Mouse (Mus musculus): ENCODE data around the gene Vps35.
A peak's percentile ranks its signal among the peaks of the same experiment; 100 is the strongest.

Gene Vps35

DNA sequence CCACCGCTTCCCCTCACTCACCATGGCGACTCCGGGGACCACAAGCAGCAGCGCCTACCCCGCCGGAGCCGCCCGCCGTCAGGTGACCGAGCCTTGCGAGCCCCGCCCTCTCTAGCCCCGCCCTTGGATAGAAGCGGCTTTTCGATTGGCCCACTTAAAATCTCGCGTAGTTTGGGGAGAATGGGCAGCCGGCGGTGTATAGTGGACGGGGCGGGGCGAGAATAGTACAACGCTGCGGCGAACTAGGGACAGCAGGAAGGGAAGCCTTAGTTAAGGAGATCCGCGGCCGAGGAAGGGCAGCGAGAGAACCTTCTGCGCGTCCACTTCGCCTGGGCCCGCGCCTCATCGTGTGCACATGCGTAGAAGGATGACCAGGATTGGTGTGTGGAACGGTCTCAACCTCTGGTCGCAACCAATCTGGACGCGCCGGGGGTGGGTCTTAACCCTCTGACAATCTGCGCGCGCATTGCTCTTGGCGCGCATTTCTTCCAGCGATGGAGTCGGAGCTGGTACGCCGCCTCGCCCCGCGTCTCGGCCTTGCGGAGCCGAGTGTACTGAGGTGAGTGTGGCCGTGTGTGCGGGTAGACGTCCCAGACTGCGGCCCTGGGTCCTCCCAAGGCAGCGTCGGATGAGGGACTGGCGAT, at the start of gene Vps35, which contains the start of gene Orc6:
Gene Vps35, minus strand, starts transcription at position 369 of the 644 bp plus-strand sequence.
Gene Orc6, plus strand, starts transcription at position 199 of the 644 bp plus-strand sequence.
- peak; percentile 95 to 97 for DNase-seq

DNA sequence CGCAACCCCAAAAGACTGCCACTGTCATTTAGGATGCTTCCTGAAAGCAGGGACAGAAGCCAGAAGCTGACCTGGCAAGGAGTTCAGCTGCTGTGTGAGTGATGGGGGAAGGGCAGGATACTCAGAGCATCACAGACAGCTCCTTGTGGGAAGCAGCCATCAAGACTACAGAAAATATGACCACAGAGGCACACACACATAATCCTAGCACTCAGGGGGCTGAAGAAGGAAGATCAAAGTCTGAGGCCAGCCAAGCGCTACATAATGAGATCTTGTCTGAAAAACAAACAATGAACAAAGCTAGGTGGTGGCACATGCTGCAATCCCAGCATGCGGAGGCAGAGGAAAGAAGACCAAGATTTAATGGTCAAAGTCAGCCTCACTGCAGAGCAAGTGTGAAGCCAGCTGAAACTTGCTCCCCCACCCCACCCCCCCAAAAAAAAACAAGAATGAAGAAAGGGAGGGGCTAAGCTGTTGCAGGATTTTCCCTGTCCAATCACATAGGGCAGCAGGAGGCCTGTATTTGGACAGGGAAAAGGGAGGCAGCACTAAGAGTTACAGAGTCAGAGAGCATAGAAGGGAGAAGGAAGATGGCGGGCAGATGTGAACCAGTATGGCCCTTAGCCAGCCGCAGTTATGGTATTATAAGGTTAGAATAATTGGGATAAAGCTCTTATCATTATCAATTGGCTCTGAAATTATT, 40.4 kb upstream of the Vps35 start:
- no peak for DNase-seq

DNA sequence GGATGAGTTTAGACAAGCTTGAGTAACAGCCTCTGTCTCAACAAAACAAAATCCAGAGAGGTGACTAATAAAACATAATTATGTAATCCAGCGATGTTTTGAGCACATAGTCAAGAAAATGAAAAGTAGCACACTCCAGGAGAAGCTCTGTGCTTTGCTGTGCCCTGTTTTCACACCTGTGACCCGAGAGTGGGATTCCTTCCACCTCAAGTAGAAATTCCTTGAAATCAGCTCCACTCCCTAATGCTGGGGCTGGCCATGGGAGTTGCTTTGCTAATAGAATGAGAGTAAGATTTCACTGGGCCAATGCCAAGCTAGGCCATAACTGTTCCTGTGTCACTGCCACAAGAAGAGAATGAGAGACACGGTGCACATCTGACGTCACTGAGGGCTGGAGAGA, 38.1 kb upstream of the Vps35 start:
- peak in 1 of 2 experiments; percentile 31 for DNase-seq

DNA sequence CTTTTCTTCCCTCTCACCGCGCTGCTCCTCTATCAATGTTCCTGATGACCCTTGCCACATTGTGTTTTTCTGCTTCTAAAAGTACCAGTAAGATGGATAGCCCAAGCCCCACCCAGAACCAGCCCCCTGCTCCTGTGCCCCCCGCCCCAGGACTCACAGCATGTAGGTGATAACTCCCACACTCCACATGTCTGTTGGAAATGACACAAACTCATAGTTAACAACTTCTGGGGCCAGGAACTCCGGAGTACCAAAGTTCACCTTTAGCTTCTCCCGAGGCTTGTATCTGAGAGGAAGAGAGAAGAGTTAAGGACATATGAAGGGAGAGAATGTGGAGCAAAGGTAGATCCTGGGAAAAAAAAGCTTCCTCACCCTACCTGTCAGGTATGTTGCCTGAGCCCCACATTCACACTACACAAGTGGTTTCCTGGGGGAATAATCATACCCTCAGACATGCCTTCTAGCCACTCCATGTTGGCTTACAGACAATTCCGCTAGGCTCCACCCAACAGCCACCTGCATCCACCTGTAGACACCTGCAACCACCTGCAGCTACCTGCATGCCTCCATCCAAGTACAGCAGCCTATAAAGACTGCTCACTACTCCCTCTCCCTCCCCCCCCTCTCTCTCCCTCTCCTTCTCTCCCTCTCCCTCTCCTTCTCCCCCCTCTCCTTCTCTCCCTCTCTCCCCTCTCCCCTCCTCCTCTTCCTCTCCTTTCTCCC, 36.8 kb upstream of the Vps35 start:
- DNase-seq: peak in 1 of 2 experiments; percentile 10

DNA sequence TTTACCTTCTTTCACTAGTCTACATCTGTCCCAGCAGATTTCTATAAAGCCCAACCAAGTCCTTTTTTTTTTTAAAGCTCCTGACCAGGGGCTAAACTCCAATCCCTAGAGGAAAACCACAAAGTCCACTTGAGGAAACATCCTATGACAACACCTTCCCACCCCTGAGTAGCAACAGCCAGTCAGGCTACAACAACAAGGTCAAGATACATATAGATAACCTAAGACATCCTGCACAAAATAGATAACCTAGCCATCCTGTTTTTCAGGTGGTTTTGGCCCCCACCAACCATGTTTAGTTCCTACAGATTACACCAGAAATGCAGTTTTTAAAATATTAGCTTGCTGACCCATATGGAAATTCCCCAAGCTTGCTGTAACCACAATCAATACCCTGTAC, 35.5 kb upstream of the Vps35 start:
- DNase-seq: no peak

DNA sequence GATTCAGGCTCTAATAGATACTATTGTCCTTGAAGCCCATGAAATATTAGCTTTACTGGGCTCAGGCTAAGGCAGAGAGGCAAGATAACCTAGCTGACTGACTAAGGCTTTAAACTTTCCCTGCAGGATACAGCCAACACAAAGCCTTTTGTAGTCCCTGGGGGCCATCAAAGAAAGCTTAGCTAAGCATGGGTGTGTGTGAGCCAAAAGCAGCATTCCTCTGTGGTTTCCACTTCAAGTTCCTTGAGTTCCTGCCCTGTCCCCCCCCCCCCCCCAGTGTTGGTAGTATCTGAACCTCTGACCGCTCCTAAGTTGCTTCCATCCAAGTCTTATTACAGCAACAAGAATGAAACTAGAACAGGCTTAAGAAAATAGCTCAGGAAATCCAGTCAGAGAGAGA, 29.9 kb upstream of the Vps35 start:
- peak in 1 of 2 experiments; percentile 17 for DNase-seq

DNA sequence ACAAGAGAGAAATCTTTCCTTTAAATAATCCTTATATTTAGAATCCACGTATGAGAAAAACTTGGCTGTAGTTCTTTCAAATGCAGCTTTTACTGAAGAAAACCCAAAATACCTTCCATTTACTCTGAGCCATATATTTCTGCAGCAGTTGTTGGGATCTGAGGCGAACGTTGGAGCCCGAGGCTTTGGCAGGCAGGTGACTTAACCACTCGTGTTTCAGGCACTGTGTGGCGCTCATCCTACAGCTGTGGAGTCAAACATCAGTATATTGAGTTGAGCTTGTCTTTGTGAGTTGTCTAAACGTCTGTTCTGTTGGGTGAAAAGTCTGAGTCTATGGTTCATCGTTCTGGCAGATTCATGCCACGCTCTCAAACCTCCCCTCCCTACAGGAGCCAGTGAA, 27.4 kb upstream of the Vps35 start:
- no peak for DNase-seq

DNA sequence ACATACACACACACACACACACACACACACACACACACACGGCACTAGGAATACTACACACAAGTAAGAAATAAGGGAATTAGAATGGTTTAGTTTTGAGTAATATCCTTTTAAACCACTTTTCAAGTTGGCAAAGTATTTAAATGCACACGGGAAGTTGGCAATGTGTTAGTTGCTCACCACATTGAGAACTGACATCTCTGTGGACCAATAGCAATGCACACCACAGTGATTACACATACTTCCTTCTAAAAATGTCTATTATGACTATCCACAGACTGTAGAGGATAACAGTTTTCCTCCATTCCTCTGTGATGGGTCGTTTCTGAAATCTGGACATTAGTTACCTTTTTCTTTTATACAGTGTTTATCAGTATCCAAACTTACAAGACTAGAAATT, 23.5 kb upstream of the Vps35 start:
- no peak for DNase-seq

DNA sequence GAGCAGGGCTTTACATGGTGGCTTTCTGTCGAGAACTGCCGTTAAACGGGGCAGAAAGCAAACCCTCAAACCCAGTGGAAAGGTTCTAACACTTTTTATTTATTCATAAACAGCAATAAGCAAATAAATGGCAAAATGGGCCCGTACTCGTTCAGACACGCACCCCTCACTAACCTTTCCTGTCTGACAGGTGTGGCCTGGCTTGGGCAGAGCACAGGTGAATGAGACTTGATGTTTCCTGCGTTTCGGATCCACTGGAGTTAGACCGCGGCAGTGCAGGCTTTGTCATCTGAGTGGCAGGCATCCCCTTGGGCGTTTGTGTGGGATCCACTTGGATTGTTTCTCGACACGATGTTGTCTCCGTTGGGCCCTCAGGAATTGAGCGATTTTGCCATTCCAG, 22.4 kb upstream of the Vps35 start:
- peak in 1 of 2 experiments; percentile 4 for DNase-seq

DNA sequence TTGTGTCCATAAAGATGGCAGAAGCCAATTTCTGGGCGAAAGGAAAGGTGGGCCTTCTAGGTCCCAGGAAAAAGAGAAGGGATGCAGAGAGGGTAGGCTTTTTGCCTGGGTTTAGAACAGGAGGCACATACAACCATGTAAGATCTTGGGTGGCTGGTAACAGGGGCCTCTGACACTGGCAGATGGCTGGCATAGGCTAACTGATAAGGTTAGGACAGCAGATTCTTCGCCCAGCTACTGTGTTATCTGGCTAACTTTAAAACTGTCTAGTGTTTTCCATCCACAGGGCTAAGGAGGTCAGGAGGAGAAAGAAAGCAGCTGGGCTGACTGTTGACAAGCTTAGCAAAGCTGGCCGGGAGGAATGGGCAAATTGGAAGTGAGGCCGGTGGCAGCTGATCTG, 18.9 kb upstream of the Vps35 start:
- no peak for DNase-seq

DNA sequence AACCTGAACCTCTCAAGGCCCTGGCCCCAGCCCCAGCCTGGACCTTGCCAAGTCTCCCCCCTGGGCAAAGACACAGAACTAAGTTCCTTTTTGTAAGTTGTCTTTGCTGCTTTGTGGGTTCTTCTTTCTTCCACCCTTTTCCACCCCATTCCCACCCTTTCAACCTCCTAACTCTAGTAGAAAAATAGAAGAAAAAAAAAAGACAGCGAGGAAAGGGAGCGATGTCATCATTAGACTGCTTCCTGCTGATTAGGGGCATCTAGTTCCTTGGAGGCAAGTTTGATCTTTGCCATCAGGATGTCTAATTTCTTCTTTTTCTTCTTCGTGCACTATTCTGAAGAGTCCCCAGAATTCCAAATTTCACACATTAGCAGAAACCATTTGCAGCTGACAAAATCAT, 13.4 kb upstream of the Vps35 start:
- DNase-seq: no peak

DNA sequence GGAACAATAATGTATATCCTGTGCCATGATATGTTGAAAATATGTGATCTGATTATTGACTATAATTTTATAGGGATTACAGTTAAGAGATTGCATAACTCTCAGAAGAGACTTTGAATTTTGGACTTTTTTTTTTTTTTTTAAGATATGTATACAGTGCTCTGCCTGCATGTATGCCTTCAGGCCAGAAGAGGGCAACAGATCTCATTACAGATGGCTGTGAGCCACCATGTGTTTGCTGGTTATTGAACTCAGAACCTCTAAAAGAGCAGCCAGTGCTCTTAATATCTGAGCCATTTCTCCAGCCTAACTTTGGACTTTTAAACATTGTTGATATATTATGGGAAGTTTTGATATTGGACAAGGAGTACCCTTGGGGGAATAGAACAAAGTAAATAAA, 12.1 kb upstream of the Vps35 start:
- DNase-seq: peak; percentile 12 to 42

DNA sequence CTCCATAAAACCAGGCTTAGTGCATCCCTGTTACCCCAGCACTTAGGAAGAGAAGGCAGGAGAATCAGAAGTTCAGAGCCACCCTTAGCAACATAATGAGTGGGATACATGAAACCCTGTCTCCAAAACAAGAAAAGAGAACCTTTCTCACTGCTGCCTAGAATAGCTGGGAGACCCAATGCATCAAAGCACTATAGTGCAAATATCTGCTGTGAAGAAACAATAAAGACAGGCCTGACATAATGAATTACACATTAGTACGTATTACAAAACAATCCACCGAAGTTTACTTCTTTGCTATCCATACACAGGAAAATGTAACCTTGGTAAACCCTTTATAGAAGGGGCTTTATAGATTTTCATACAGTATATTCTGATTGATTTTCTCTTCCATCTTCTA, 9.0 kb upstream of the Vps35 start:
- no peak for DNase-seq

DNA sequence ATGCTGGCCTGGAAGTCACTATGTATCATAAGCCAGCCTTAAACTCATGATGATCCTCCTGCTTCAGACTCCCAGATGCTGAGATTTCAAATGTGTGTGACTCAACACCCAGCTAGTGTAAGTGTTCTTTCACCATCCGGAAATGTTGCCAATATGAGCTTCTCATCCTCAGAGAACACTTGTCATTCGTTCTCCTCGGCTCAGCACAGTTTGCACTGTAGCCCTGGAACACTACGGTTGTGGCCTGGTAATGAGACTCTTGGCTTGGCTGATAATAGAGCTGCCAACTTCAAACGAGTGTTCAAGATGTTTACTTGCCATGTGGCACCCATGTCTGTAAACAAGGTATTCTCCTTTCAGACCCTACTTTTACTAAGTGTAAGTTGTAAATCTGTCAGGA, 3.9 kb upstream of the Vps35 start:
- peak; percentile 54 to 71 for DNase-seq

DNA sequence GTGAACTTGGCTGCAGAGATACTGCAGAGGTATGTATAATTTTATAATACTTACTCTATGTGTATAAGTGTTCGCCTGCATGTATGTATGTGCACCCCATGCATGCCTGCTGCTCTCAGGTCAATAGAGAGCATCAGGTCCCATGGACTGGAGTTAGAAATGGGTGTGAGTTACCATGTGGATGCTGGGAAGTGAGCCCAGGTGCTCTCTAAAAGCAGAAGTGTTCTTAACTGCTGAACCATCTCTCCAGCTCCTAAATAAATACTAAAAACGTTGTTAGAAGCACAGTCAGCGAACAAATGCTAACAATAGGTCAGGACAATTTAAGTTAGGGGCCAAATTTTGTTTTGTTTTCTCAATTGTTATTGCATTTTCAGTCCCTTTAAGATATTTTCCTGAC, 3.3 kb upstream of the Vps35 start:
- peak; percentile 50 to 54 for DNase-seq

DNA sequence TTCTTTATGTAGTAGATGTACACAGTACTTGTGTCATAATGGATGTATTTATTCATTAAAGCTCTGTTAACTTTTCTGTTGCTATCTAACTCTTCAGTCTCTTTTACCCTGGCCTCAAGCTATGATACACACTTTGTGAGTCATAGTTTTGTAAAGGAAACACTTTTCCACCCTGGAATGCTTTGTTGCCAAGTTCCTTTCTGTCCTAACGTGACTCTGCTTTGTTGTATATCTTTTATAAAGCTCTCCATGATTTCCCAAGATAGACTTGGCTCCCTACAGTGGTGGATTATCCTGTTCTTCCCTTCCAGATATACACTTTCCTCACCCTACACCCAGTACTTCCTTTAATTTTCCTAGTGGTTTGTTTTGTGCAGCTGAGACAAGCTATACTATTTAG, 2.3 kb upstream of the Vps35 start:
- no peak for DNase-seq

DNA sequence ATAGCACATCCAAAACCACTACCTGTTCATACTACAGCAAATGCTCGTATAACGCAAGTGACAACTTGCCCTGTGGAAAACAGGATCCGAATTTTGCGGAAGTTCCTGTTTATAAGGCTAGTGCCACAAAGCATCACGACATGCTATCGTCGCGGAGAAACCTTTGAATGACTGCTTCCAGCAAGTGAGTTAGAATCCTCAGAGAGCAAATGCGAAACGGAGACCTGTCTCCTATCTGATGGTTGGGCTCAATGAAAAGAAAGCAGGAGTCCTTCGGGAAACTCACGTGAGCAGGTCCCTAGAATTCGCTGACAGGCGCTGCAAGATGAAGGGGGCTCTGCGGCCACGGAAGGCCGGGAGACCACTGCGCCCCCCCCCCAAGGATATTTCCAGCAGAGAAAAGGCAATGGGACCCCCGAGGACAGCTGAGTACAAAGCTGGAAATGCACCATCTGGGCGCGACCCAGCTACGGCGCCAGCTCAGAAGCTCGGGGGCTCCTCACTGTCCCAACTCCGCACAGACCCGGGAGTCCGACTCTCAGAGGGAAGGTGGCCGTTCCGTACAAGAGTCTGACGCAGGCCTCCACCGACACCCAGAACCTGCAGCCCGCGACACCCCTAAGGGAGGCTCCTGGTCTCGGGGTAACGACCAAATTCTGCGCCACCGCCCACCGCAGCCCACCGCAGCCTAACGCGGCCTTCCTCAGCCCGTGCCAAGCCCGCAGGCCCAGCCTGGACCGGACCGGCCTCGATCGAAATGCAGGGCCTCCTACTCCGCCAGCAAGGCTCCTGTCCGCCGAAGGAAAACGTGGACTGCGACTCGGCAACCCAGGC, 785 bp downstream of the Vps35 start:
- DNase-seq: peak; percentile 12 to 19

DNA sequence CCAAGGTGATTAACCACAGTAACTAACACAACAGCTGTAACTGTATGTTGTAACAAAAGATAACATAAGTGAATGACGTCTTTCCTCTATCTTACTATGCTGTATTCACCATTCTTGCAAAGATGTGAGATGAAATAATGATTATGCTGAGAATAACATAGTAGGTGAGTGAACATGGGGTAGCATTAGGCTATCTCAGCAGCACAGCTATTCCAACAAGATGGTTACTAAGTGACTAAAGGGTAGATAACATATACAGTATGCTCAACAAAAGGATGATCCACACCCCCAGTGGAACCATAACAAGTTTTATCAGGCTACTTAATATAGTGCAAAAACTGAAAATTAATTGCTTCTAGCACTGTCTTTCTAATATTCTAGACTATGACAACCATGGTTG, 12.8 kb downstream of the Vps35 start:
- DNase-seq: no peak

DNA sequence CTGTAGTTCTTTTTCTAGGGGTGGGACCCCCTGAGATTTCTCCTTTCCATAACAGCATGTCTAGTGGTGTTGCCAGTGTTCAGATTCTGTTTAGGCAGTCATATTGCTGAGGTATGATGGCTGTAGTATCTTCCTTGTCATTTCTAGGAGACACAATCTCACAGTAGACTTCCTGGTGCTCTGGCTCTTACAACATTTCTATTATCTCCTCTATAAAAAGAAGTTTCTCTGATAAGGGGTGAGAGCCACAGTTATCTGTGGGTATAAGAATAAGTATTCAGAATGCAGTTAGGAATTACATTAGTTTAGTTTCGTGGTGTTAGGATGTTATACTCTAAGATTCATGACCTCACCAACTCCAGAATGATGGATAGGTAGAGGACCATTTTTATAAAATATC, 72.3 kb downstream of the Vps35 start:
- no peak for DNase-seq

DNA sequence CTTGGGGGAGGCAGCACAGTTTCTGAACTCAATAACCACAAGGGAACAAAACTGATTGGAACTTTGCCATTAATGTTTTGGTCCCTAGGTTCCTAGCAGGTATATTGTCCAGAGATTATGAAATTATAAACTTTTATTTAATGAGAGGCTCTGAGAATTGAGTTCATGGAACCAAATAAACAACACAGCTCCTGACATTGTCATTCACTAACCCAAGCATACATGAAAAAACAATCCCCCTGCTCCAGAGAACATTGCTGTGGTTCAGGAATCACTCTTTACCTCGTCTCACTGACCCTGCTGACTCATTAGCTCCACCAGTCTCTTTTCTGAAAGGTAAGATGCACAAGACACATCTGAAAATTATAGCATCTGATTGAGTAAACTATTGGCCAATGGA, 73.9 kb downstream of the Vps35 start, which contains the start of gene Olfr371:
Gene Olfr371, plus strand, starts transcription at position 301 of the 400 bp plus-strand sequence.
- no peak for DNase-seq

DNA sequence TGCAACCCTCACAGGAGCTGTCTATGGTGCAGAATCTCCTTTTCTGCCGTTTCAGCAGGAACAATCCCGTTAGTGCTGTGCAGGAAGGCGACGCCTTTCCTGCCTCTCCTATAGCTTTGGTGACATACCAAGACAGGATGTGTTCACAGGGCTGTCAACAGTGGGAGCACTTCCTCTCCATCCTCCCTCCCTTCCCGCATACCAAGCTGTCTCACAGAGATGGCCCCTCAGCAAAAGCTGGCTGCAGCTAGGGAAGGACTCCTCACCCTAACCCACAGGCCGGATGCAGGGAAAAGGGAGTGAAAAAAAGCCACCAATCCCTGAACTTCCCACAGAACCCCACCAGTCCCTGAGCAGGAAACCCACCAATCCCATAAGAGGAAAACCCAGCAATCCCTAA, 78.6 kb downstream of the Vps35 start:
- peak; percentile 9 to 12 for DNase-seq

DNA sequence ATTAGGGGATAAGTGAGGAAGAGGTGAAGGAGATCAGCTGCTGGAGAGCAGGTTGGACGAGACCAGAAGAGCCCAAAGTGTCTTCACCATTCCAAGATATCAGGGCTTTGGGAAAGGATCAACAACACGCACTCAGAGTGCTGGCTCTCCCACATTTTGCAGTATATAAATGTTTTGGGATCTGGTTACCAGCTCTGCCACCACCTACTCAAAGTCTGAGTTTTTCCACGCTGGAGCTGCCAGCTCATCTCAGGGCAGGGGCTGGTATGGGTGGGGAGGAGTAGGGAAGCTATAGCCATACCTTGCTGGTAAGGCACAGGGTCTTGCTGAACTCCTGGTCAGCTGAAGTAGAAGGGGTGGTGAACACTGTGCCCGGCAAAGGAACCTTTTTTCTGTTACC, 79.4 kb downstream of the Vps35 start:
- no peak for DNase-seq

All from lung, adult 18-20 months (tissue).